Mouse (Mus musculus) midbrain, embryonic 15.5 days (tissue): ENCODE measurements at regions not wholly inside any gene's neighbourhood (a gene's known extent, or its start where the extent isn't known, plus 50 kb on each side); places are given as distances from the start of the nearest gene placed in this dataset.

Experiments
- ATAC-seq: fragments of 200-750 bp; cut with Nextera tagmentation; replicated peaks from 2 replicates; pipeline ENCODE4 v1.8.0; 2017; ENCODE audit warnings: moderate TSS enrichment
- H3K27ac ChIP-seq: fragments of 300-500 bp; sonication (generic); 2 replicates; pipeline ENCODE4 v1.5.1; 2015; ENCODE audit warnings: mild to moderate bottlenecking, inconsistent platforms
- H3K27me3 ChIP-seq: fragments of 300-500 bp; sonication (generic); replicated peaks from 2 replicates; pipeline ENCODE4 v1.6.1; 2015; ENCODE audit warnings: inconsistent platforms
- H3K36me3 ChIP-seq: fragments of 300-500 bp; sonication (generic); replicated peaks from 2 replicates; pipeline ENCODE4 v1.6.1; 2015; ENCODE audit warnings: inconsistent platforms
- H3K4me1 ChIP-seq: fragments of 300-500 bp; sonication (generic); 2 replicates; pipeline ENCODE4 v1.6.1; 2015; ENCODE audit warnings: inconsistent platforms
- H3K4me2 ChIP-seq: fragments of 300-500 bp; sonication (generic); 2 replicates; pipeline ENCODE4 v1.6.1; 2015; ENCODE audit warnings: inconsistent platforms, mild to moderate bottlenecking, moderate library complexity
- H3K4me3 ChIP-seq: fragments of 300-500 bp; sonication (generic); 2 replicates; pipeline ENCODE4 v1.5.1; 2015; ENCODE audit warnings: mild to moderate bottlenecking, inconsistent platforms
- H3K9ac ChIP-seq: fragments of 300-500 bp; sonication (generic); 2 replicates; pipeline ENCODE4 v1.6.1; 2015; ENCODE audit warnings: mild to moderate bottlenecking, inconsistent platforms
- H3K9me3 ChIP-seq: fragments of 300-500 bp; sonication (generic); 2 replicates; pipeline ENCODE4 v1.6.1; 2016; ENCODE audit warnings: inconsistent platforms
- WGBS: fragments of 180-500 bp; shearing (Covaris S2); methylation state at CpG from one replicate; pipeline ENCODE4 v1.1.7; 2015; ENCODE audit warnings: mixed read lengths; 5-methylcytosine and 5-hydroxymethylcytosine counted together

- Histone ChIP-seq H3K4me2 (no peak overlapping the region), H3K4me1 (0 out of 2 replicates have a peak, but pooled peaks cover 4% of the 10 kb centered on the region), H3K36me3 (no peaks in the 10 kb centered on the region)
Observed at GRCm38 (mm10) chr17:85768341-85768740, 80.3 kb upstream of the Six2 start.

GRCm38 (mm10) chr17:85767201-85767862, 79.3 kb upstream of the Six2 start:
- H3K4me3 ChIP-seq = no peak overlapping the region
- WGBS = 86% methylated on average over 15 of the region's 15 CpGs
- 0 out of 2 replicates have a peak, but pooled peaks cover 4% of the 10 kb centered on the region for H3K4me1 ChIP-seq
- no peaks in the 10 kb centered on the region for H3K27me3 ChIP-seq
- H3K9me3 ChIP-seq = no peaks in the 10 kb centered on the region
- H3K27ac ChIP-seq = no peak overlapping the region
- no peak overlapping the region for H3K4me2 ChIP-seq
- no peaks in the 10 kb centered on the region for H3K36me3 ChIP-seq
- no peak overlapping the region for H3K9ac ChIP-seq
- ATAC-seq = no peak

More at GRCm38 (mm10) chr17:85768341-85768740, 80.3 kb upstream of the Six2 start:
- 91% methylated on average over 10 of the region's 10 CpGs for WGBS
- Histone ChIP-seq H3K9me3 (no peaks in the 10 kb centered on the region), H3K27ac (no peak overlapping the region), H3K4me3 (no peak overlapping the region), H3K27me3 (no peaks in the 10 kb centered on the region), H3K9ac (no peak overlapping the region)
- no peak for ATAC-seq

GRCm38 (mm10) chr17:85766556-85766955, 78.5 kb upstream of the Six2 start:
- no peak overlapping the region for H3K4me3 ChIP-seq
- H3K9me3 ChIP-seq = no peaks in the 10 kb centered on the region
- no peaks in the 10 kb centered on the region for H3K36me3 ChIP-seq
- ATAC-seq = no peak
- H3K4me1 ChIP-seq = 0 out of 2 replicates have a peak, but pooled peaks cover 4% of the 10 kb centered on the region
- WGBS = 7% methylated on average over 5 of the region's 5 CpGs
- H3K27me3 ChIP-seq = no peaks in the 10 kb centered on the region
- H3K27ac ChIP-seq = no peak overlapping the region
- H3K4me2 ChIP-seq = no peak overlapping the region
- no peak overlapping the region for H3K9ac ChIP-seq

GRCm38 (mm10) chr17:85758581-85759098, 70.6 kb upstream of the Six2 start:
- Histone ChIP-seq H3K4me3 (no peak overlapping the region), H3K27ac (no peak overlapping the region), H3K4me1 (no peaks in the 10 kb centered on the region), H3K27me3 (no peaks in the 10 kb centered on the region), H3K36me3 (no peaks in the 10 kb centered on the region), H3K9me3 (no peaks in the 10 kb centered on the region), H3K9ac (no peak overlapping the region), H3K4me2 (no peak overlapping the region)
- 57% methylated on average over 9 of the region's 9 CpGs for whole genome bisulfite sequencing
- ATAC-seq = no peak

GRCm38 (mm10) chr17:85757647-85758046, 69.6 kb upstream of the Six2 start:
- Histone ChIP-seq H3K36me3 (no peaks in the 10 kb centered on the region), H3K9me3 (no peaks in the 10 kb centered on the region), H3K27me3 (no peaks in the 10 kb centered on the region), H3K4me1 (no peaks in the 10 kb centered on the region), H3K4me2 (no peak overlapping the region), H3K4me3 (no peak overlapping the region), H3K9ac (no peak overlapping the region), H3K27ac (no peak overlapping the region)
- WGBS = 100% methylated on average over 1 of the region's 1 CpGs
- no peak for ATAC-seq

GRCm38 (mm10) chr17:85755557-85755956, 67.5 kb upstream of the Six2 start:
- no peaks in the 10 kb centered on the region for H3K4me1 ChIP-seq
- H3K9ac ChIP-seq = no peak overlapping the region
- no peak overlapping the region for H3K4me2 ChIP-seq
- no peak overlapping the region for H3K27ac ChIP-seq
- no peak overlapping the region for H3K4me3 ChIP-seq
- H3K27me3 ChIP-seq = no peaks in the 10 kb centered on the region
- H3K36me3 ChIP-seq = no peaks in the 10 kb centered on the region
- no peak for ATAC-seq
- no peaks in the 10 kb centered on the region for H3K9me3 ChIP-seq
- whole genome bisulfite sequencing = 82% methylated on average over 2 of the region's 2 CpGs

GRCm38 (mm10) chr17:85748649-85749081, 60.6 kb upstream of the Six2 start:
- ATAC-seq = peak; percentile 78
- Histone ChIP-seq H3K4me1 (peaks cover 14% of the 10 kb centered on the region), H3K4me3 (peak overlapping the region; percentile 10; the same call in 1 of the 2 replicates), H3K9ac (no peak overlapping the region), H3K27me3 (no peaks in the 10 kb centered on the region), H3K4me2 (peak overlapping the region; percentile 45), H3K27ac (peak overlapping the region; percentile 35; the same call in 1 of the 2 replicates), H3K9me3 (no peaks in the 10 kb centered on the region), H3K36me3 (no peaks in the 10 kb centered on the region)
- WGBS = 8% methylated on average over 10 of the region's 10 CpGs

GRCm38 (mm10) chr17:85747976-85748648, 60.0 kb upstream of the Six2 start:
- Histone ChIP-seq H3K27ac (no peak overlapping the region), H3K4me1 (peaks cover 14% of the 10 kb centered on the region), H3K4me3 (no peak overlapping the region), H3K36me3 (no peaks in the 10 kb centered on the region), H3K4me2 (peak overlapping the region; percentile 45), H3K9me3 (no peaks in the 10 kb centered on the region), H3K9ac (no peak overlapping the region), H3K27me3 (no peaks in the 10 kb centered on the region)
- 59% methylated on average over 16 of the region's 16 CpGs for WGBS
- no peak for ATAC-seq
